Mouse (Mus musculus) testis, postnatal 14 days (tissue): ENCODE data around the gene Gm13283.
"Not testable (repeated sequence)": the region's sequence is repeated elsewhere in the genome, so short reads cannot be mapped to it uniquely, and the experiment has no call there.

Source experiments
- DNase-seq: peaks from one replicate; pipeline ENCODE4 v3.0.0; 2021; ENCODE audit warnings: low spot score

Gene Gm13283

GRCm38 (mm10) chr4:88759610-88760268 lies at the start of gene Gm13283:
TSS of gene Gm13283 (plus strand) at chr4:88760119.
- peak; percentile 35 for DNase-seq

- no peak for DNase-seq
These were observed 45.6 kb upstream of the Gm13283 start for GRCm38 (mm10) chr4:88714281-88714680.

GRCm38 (mm10) chr4:88715059-88715458 lies 44.9 kb upstream of the Gm13283 start:
- no peak for DNase-seq

GRCm38 (mm10) chr4:88718715-88719114 lies 41.2 kb upstream of the Gm13283 start:
- no peak for DNase-seq

- peak; percentile 94 for DNase-seq
These were observed 37.9 kb upstream of the Gm13283 start, which contains the start of the genes Gm26566 and Klhl9 for GRCm38 (mm10) chr4:88721791-88722721. TSS of gene Gm26566 (plus strand) at chr4:88721805. TSS of gene Klhl9 (minus strand) at chr4:88722465.

GRCm38 (mm10) chr4:88723497-88724090 lies 36.3 kb upstream of the Gm13283 start:
- DNase-seq, result no peak

- DNase-seq, result no peak
These were observed 33.2 kb upstream of the Gm13283 start for GRCm38 (mm10) chr4:88726727-88727126.

- no peak for DNase-seq
These were observed 32.6 kb upstream of the Gm13283 start for GRCm38 (mm10) chr4:88727324-88727723.

- DNase-seq, result peak; percentile 31
These were observed 21.4 kb upstream of the Gm13283 start for GRCm38 (mm10) chr4:88738480-88738879.

GRCm38 (mm10) chr4:88739036-88739435 lies 20.9 kb upstream of the Gm13283 start:
- DNase-seq, result no peak

GRCm38 (mm10) chr4:88741426-88741825 lies 18.5 kb upstream of the Gm13283 start:
- no peak for DNase-seq

- DNase-seq, result no peak
These were observed 17.0 kb upstream of the Gm13283 start for GRCm38 (mm10) chr4:88742771-88743371.

GRCm38 (mm10) chr4:88744207-88744606 lies 15.7 kb upstream of the Gm13283 start:
- no peak for DNase-seq

- no peak for DNase-seq
These were observed 10.0 kb upstream of the Gm13283 start for GRCm38 (mm10) chr4:88749926-88750325.

- DNase-seq, result peak; percentile 78
These were observed 5.0 kb upstream of the Gm13283 start, which contains the start of gene Gm13271 for GRCm38 (mm10) chr4:88754818-88755340. TSS of gene Gm13271 (plus strand) at chr4:88754868.

GRCm38 (mm10) chr4:88756581-88757513 lies 3.1 kb upstream of the Gm13283 start:
- DNase-seq, result not testable (repeated sequence)

- peak; percentile 84 for DNase-seq
These were observed 2.3 kb upstream of the Gm13283 start for GRCm38 (mm10) chr4:88757628-88758031.

GRCm38 (mm10) chr4:88758751-88759150 lies 1.2 kb upstream of the Gm13283 start:
- not testable (repeated sequence) for DNase-seq

GRCm38 (mm10) chr4:88760431-88760830 lies 512 bp downstream of the Gm13283 start:
- peak; percentile 63 for DNase-seq

GRCm38 (mm10) chr4:88761776-88762175 lies 1.9 kb downstream of the Gm13283 start:
- DNase-seq, result peak; percentile 73

- DNase-seq, result not testable (repeated sequence)
These were observed 2.4 kb downstream of the Gm13283 start for GRCm38 (mm10) chr4:88762341-88762740.
